Mouse (Mus musculus) forebrain, embryonic 12.5 days (tissue): ENCODE results near the gene Hmces. TPM values are rescaled to one million over a fixed set of nuclear protein-coding genes. Genes with fewer than 3 reads are reported as not detected.

Source experiments
- ATAC-seq: fragments of 200-750 bp; cut with Nextera tagmentation; 2 replicates; pipeline ENCODE4 v1.8.0; 2017; ENCODE audit warnings: moderate TSS enrichment; ENCODE audit not compliant: low FRiP score
- H3K27ac ChIP-seq: fragments of 300-500 bp; sonication (generic); 2 replicates; pipeline ENCODE4 v1.5.1; 2016; ENCODE audit warnings: mild to moderate bottlenecking
- H3K27me3 ChIP-seq: fragments of 300-500 bp; sonication (generic); 2 replicates; pipeline ENCODE4 v1.6.1; 2016; ENCODE audit warnings: mild to moderate bottlenecking
- H3K36me3 ChIP-seq: fragments of 300-500 bp; sonication (generic); replicated peaks from 2 replicates; pipeline ENCODE4 v1.6.1; 2016; ENCODE audit warnings: mild to moderate bottlenecking
- H3K4me1 ChIP-seq: fragments of 300-500 bp; sonication (generic); 2 replicates; pipeline ENCODE4 v1.6.1; 2016
- H3K4me2 ChIP-seq: fragments of 300-500 bp; sonication (generic); 2 replicates; pipeline ENCODE4 v1.6.1; 2016; ENCODE audit warnings: mild to moderate bottlenecking, moderate library complexity
- H3K4me3 ChIP-seq: fragments of 300-500 bp; sonication (generic); replicated peaks from 2 replicates; pipeline ENCODE4 v1.5.1; 2016; ENCODE audit warnings: mild to moderate bottlenecking
- H3K9ac ChIP-seq: fragments of 300-500 bp; sonication (generic); 2 replicates; pipeline ENCODE4 v1.6.1; 2016; ENCODE audit warnings: mild to moderate bottlenecking
- H3K9me3 ChIP-seq: fragments of 300-500 bp; sonication (generic); 2 replicates; pipeline ENCODE4 v1.6.1; 2016
- WGBS: fragments of 180-500 bp; shearing (Covaris S2); methylation state at CpG from one replicate; pipeline ENCODE4 v1.1.7; 2016; 5-methylcytosine and 5-hydroxymethylcytosine counted together
- microRNA-seq: library from miRNA; unstranded; fragments of <30 nt; microRNA quantifications from one replicate; pipeline ENCODE4, GENCODE M21; 2017
- polyA plus RNA-seq: library from polyadenylated mRNA; unstranded; fragments of >200 nt; fragmentation: Nextera tagmentation; extraction: Ambion mirVana; gene quantifications from 2 replicates; pipeline ENCODE4 v1.2.1, GENCODE M21; 2016

The Hmces gene
- polyA plus RNA-seq, 1 experiment from 2014 or later = 53.3 TPM

DNA sequence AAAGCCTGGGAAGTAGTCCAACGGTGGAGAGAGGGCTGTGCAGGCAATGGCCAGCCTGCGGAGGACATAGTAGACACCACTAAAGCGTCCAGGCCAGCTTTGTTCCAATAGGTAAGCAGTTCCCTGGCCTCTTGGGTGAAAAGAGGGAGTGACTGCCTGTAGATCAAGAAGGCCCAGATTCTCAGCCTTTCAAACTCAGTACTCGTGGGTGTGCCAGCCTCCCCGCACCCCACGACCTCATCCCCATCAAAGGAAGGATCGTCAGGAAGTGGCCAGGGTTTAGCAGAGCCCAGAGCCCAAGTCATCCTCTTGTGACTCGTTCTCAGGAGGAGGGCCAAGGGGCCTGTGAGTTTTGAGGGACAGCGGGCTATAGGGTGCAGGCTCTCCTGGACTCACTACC, 68.8 kb downstream of the Hmces start:
- Histone ChIP-seq H3K27me3 (no peaks in the 10 kb centered on the region), H3K4me1 (peaks cover 21% of the 10 kb centered on the region), H3K4me2 (peak overlapping the region; percentile 68), H3K9me3 (no peaks in the 10 kb centered on the region), H3K4me3 (peak overlapping the region; percentile 98), H3K27ac (peak overlapping the region; percentile 97; the same call in 1 of the 2 replicates), H3K9ac (peak overlapping the region; percentile 99), H3K36me3 (peaks cover 37% of the 10 kb centered on the region)
- 72% methylated on average over 9 of the region's 9 CpGs for WGBS
- no peak for ATAC-seq

Small RNA genes within 50 kb of the gene (microRNA-seq; reads per million reads assigned to microRNA genes)
- 6.1 reads per million, percentile 21 among the genes with 10 or more reads in this experiment for gene Gm47286

Other genes with a start within 250 kb of the Hmces start
- gene Aplf, start 241.7 kb upstream of the Hmces start, polyA plus RNA-seq = 15.5 and 15.6 TPM in 2 replicates
- 1.6 and 2.0 TPM in 2 replicates for gene Efcc1, start 183.1 kb upstream of the Hmces start, polyA plus RNA-seq
- gene Gp9, start 135.9 kb upstream of the Hmces start, polyA plus RNA-seq = 0.88 and 1.00 TPM in 2 replicates
- gene Rab43, start 101.8 kb upstream of the Hmces start, polyA plus RNA-seq = 7.7 and 9.2 TPM in 2 replicates
- 3.2 and 3.3 TPM in 2 replicates for gene Gm45140, start 78.1 kb upstream of the Hmces start, polyA plus RNA-seq
- 68.1 and 71.2 TPM in 2 replicates for gene Isy1, start 75.1 kb upstream of the Hmces start, polyA plus RNA-seq
- 1,030 and 1,055 TPM in 2 replicates for gene Cnbp, start 62.8 kb upstream of the Hmces start, polyA plus RNA-seq
- gene Copg1, start 26.1 kb upstream of the Hmces start, polyA plus RNA-seq = 142 and 153 TPM in 2 replicates
- 47.5 and 97.0 TPM in 2 replicates for gene H1fx, start 67.7 kb downstream of the Hmces start, polyA plus RNA-seq
- 206 and 217 TPM in 2 replicates for gene Rab7, start 131.3 kb downstream of the Hmces start, polyA plus RNA-seq
- 238 and 258 TPM in 2 replicates for gene Rpn1, start 170.5 kb downstream of the Hmces start, polyA plus RNA-seq